Mouse (Mus musculus): ENCODE results near the gene Slc2a3. TPM values are rescaled to one million over a fixed set of nuclear protein-coding genes. Genes with fewer than 3 reads are reported as not detected.
"Not testable (repeated sequence)": the region's sequence is repeated elsewhere in the genome, so short reads cannot be mapped to it uniquely, and the experiment has no call there.

The Slc2a3 gene
- polyA plus RNA-seq, 1 experiment from 2014 or later: 72.9 TPM

DNA sequence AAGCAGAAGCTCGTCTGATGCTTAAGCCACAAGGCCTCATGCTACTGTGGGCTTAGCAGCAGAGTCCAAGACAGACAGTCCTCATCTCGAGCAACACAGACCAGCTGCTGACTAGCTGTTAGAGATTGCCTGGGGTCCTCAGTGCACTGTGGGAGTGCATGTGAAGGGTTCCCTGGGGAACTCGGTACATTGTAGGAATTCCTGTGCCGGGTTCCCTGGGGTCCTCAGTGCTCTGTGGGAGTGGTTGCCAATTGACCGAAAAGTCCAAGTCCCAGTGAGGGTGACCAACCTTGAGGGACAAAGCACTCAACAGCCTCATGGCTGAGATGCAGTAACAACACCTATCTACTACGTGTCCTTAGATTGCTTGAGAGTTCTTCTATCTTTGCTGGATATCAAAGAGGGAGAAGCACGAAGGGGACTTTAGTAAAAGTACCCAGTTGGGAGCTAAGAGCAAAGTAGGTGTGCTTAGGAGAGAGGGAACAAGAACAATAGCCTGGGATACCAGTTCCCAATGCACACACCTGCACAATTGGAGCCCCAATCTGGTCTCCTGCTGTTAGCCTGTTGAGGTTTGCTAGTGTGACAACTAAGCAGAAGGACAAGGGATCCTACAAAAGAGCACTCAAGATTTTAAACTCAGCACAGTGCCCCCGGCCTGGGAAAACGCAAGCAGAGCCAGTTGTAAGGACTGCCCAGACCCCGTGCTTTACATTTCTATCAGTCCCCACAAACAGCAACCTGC, 56.8 kb downstream of the Slc2a3 start:
- WGBS: 31% methylated on average over 10 of the region's 10 CpGs
- H3K27ac ChIP-seq (replicated peaks; ENCODE audit: low read depth, low read length): no peak overlapping the region
- no peak overlapping the region for H3K9ac ChIP-seq (ENCODE audit: low read length)
- H3K9me3 ChIP-seq (ENCODE audit: control insufficient read depth, low read length): no peaks in the 10 kb centered on the region
- H3K4me2 ChIP-seq (ENCODE audit: low read depth, severe bottlenecking): no peak overlapping the region
- no peak for DNase-seq (ENCODE audit: low spot score)
- H3K36me3 ChIP-seq (ENCODE audit: control insufficient read depth, insufficient read depth, low read length): no peaks in the 10 kb centered on the region
- H3K4me3 ChIP-seq (ENCODE audit: low read depth, low read length): no peak overlapping the region
- no peak for ATAC-seq (ENCODE audit: insufficient number of reproducible peaks, low FRiP score, low TSS enrichment, low read depth)
- no peaks in the 10 kb centered on the region for H3K4me1 ChIP-seq (ENCODE audit: control insufficient read depth, insufficient read depth, low read length)
- H3K27me3 ChIP-seq (ENCODE audit: control insufficient read depth, insufficient read depth, low read length): peaks cover 21% of the 10 kb centered on the region; the same call in 1 of the 2 replicates

DNA sequence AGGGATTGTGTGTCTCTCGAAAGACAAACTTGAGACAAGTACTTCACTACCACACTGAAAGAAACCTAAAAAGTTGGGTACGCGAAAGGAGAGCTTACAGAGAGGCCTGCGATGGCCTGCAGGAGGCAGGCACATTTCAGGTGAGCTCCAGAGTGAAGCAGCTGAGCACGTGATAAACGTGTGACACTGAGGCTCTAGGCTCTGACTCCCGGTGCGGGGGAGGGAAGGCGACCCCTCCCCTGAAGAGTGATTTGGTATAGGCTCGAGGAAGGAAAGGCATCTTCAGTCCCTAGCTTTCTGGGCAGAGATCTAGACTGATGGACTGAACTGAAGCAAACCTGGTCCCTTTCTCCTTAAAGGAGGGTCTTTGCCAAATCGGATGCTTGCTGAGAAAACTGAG, 58.1 kb downstream of the Slc2a3 start:
- Histone ChIP-seq H3K9ac (ENCODE audit: low read length) (no peak overlapping the region), H3K4me2 (ENCODE audit: low read depth, severe bottlenecking) (no peak overlapping the region), H3K27ac (replicated peaks; ENCODE audit: low read depth, low read length) (no peak overlapping the region), H3K9me3 (ENCODE audit: control insufficient read depth, low read length) (no peaks in the 10 kb centered on the region), H3K36me3 (ENCODE audit: control insufficient read depth, insufficient read depth, low read length) (no peaks in the 10 kb centered on the region), H3K27me3 (ENCODE audit: control insufficient read depth, insufficient read depth, low read length) (peaks cover 21% of the 10 kb centered on the region; the same call in 1 of the 2 replicates), H3K4me1 (ENCODE audit: control insufficient read depth, insufficient read depth, low read length) (no peaks in the 10 kb centered on the region), H3K4me3 (ENCODE audit: low read depth, low read length) (no peak overlapping the region)
- DNase-seq (ENCODE audit: low spot score) (no peak), ATAC-seq (ENCODE audit: insufficient number of reproducible peaks, low FRiP score, low TSS enrichment, low read depth) (no peak)
- 19% methylated on average over 11 of the region's 11 CpGs for WGBS

DNA sequence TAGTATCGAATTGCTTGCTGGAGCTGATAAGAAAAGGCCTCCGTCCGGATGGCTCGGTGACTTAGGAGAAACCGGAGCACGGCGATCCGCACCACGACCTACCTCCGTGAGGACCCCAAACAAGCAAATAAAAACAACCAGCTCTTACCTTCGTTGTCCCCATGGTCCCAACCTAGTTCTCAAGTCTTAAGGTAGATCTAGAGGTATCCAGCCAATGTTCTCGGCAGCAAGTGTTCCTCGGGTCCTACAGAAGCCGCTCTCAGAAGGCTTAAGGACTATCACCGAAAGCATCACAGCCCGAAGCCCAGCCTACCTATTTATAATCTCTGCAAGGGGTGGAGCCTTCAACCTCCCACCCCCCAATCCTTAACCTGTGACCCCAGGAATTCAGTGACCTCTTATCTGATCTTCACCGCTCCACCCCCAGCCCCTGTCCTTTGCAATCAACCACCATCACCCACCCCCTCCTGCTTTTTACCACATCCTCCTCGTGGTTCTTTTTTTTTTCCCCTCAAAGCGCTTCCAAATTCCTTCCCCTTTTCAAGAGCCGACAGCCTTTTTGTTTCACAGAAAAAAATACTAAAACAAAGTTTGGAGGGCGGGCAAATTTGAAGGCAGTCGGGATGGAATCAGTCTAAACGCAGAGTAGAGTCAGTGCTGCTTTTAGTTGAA, 59.1 kb downstream of the Slc2a3 start:
- H3K27me3 ChIP-seq (ENCODE audit: control insufficient read depth, insufficient read depth, low read length): peaks cover 21% of the 10 kb centered on the region; the same call in 1 of the 2 replicates
- DNase-seq (ENCODE audit: low spot score) (peak; percentile 50), ATAC-seq (ENCODE audit: insufficient number of reproducible peaks, low FRiP score, low TSS enrichment, low read depth) (peak; percentile 31; the same call in 1 of the 2 replicates)
- WGBS: under 1% methylated on average over 23 of the region's 23 CpGs
- no peak overlapping the region for H3K27ac ChIP-seq (replicated peaks; ENCODE audit: low read depth, low read length)
- H3K4me2 ChIP-seq (ENCODE audit: low read depth, severe bottlenecking): peak overlapping the region; percentile 53
- no peaks in the 10 kb centered on the region for H3K36me3 ChIP-seq (ENCODE audit: control insufficient read depth, insufficient read depth, low read length)
- H3K9ac ChIP-seq (ENCODE audit: low read length): peak overlapping the region; percentile 43
- peak overlapping the region; percentile 45 for H3K4me3 ChIP-seq (ENCODE audit: low read depth, low read length)
- H3K4me1 ChIP-seq (ENCODE audit: control insufficient read depth, insufficient read depth, low read length): no peaks in the 10 kb centered on the region
- no peaks in the 10 kb centered on the region for H3K9me3 ChIP-seq (ENCODE audit: control insufficient read depth, low read length)

DNA sequence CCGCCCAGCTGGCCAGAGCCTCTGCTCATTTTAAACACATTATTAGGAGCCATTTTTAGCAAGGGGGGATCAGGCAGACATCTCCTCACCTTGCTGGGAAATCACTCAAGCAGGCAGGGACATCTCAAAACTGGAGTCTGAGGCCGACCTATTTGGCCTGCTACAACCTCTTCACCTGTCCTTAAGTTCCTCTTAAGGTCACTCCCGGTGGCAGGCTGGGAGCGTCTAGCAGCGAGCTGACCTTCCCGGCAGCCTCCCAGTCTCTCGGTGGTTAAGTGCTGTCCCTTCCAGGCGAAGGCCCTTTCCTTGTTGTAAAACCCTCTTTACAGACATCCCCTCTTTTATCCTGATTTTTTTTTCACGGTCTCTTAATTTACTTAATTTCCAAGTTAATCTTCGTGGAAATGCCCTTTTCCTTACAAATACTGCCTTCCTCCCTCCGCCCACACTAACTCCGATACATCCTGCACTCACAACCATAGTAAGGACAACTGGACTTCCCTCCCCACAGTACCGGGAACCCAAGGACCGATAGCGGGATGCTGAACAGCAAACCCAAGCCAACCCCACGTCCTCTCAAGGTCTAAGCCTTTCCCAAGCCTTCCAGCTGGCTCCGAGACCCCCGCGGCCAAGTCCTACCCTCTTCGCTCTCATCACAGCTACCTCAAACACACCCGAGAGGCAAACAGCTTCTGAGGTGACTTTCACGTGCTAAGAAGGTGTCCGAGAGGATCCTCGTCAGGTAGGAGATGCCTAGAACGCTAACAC, 59.8 kb downstream of the Slc2a3 start:
- no peaks in the 10 kb centered on the region for H3K36me3 ChIP-seq (ENCODE audit: control insufficient read depth, insufficient read depth, low read length)
- H3K27ac ChIP-seq (replicated peaks; ENCODE audit: low read depth, low read length): no peak overlapping the region
- no peak for ATAC-seq (ENCODE audit: insufficient number of reproducible peaks, low FRiP score, low TSS enrichment, low read depth)
- H3K4me3 ChIP-seq (ENCODE audit: low read depth, low read length): peak overlapping the region; percentile 45
- 2% methylated on average over 25 of the region's 25 CpGs for WGBS
- H3K9ac ChIP-seq (ENCODE audit: low read length): peak overlapping the region; percentile 43
- peak; percentile 55 for DNase-seq (ENCODE audit: low spot score)
- H3K27me3 ChIP-seq (ENCODE audit: control insufficient read depth, insufficient read depth, low read length): peaks cover 21% of the 10 kb centered on the region; the same call in 1 of the 2 replicates
- H3K4me1 ChIP-seq (ENCODE audit: control insufficient read depth, insufficient read depth, low read length): no peaks in the 10 kb centered on the region
- peak overlapping the region; percentile 53 for H3K4me2 ChIP-seq (ENCODE audit: low read depth, severe bottlenecking)
- no peaks in the 10 kb centered on the region for H3K9me3 ChIP-seq (ENCODE audit: control insufficient read depth, low read length)

DNA sequence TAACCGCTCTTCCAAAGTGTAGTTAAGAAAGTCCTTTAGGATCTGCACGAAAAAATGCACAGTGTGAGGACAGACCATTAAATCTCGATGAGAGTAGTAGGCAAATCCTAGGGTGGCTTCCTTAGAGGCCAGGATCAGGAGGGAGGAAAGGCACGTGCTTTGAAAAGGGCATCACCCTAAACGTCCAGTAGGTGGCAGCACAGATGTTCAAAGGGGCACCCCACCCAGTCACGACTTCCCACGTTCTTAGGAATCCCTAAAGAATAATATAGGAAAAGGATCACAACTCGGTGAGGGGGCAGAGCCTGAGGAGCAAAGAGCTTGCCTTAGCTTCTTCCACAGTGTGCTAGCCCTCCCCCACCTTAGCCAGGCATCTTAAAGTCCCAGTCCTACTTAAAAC, 61.5 kb downstream of the Slc2a3 start:
- no peak overlapping the region for H3K4me2 ChIP-seq (ENCODE audit: low read depth, severe bottlenecking)
- 15% methylated on average over 8 of the region's 8 CpGs for WGBS
- no peak overlapping the region; the same call in 1 of the 2 replicates for H3K4me3 ChIP-seq (ENCODE audit: low read depth, low read length)
- peaks cover 21% of the 10 kb centered on the region; the same call in 1 of the 2 replicates for H3K27me3 ChIP-seq (ENCODE audit: control insufficient read depth, insufficient read depth, low read length)
- H3K4me1 ChIP-seq (ENCODE audit: control insufficient read depth, insufficient read depth, low read length): no peaks in the 10 kb centered on the region
- H3K27ac ChIP-seq (replicated peaks; ENCODE audit: low read depth, low read length): no peak overlapping the region
- DNase-seq (ENCODE audit: low spot score) (peak; percentile 80), ATAC-seq (ENCODE audit: insufficient number of reproducible peaks, low FRiP score, low TSS enrichment, low read depth) (peak; percentile 60; the same call in 1 of the 2 replicates)
- H3K9ac ChIP-seq (ENCODE audit: low read length): no peak overlapping the region
- no peaks in the 10 kb centered on the region for H3K36me3 ChIP-seq (ENCODE audit: control insufficient read depth, insufficient read depth, low read length)
- no peaks in the 10 kb centered on the region for H3K9me3 ChIP-seq (ENCODE audit: control insufficient read depth, low read length)

DNA sequence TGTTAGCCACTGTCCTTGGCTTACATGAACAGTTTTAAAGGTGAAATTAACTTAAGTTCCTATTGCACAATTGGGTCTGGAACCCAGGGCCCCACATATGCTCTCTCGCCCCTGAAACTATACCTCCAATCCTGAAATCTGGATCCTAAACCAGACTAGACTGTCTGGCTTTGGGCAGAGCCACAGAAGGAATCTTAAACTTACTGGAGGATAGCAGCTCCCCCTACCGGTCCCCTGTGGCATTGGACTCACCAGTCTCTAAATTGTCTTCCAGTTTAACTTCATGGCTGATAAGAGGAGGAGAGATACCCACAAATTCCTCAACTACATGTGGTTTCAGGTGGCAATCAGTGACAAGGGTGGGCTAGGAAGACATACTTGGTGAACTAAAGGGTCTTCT, 81.5 kb downstream of the Slc2a3 start:
- Histone ChIP-seq H3K9ac (ENCODE audit: low read length) (no peak overlapping the region), H3K36me3 (ENCODE audit: control insufficient read depth, insufficient read depth, low read length) (no peaks in the 10 kb centered on the region), H3K4me1 (ENCODE audit: control insufficient read depth, insufficient read depth, low read length) (no peaks in the 10 kb centered on the region), H3K27ac (replicated peaks; ENCODE audit: low read depth, low read length) (no peak overlapping the region), H3K27me3 (ENCODE audit: control insufficient read depth, insufficient read depth, low read length) (no peaks in the 10 kb centered on the region), H3K4me2 (ENCODE audit: low read depth, severe bottlenecking) (no peak overlapping the region), H3K4me3 (ENCODE audit: low read depth, low read length) (no peak overlapping the region), H3K9me3 (ENCODE audit: control insufficient read depth, low read length) (no peaks in the 10 kb centered on the region)
- 31% methylated on average over 2 of the region's 2 CpGs for WGBS
- peak; percentile 70 for DNase-seq (ENCODE audit: low spot score)
- ATAC-seq (ENCODE audit: insufficient number of reproducible peaks, low FRiP score, low TSS enrichment, low read depth): no peak

DNA sequence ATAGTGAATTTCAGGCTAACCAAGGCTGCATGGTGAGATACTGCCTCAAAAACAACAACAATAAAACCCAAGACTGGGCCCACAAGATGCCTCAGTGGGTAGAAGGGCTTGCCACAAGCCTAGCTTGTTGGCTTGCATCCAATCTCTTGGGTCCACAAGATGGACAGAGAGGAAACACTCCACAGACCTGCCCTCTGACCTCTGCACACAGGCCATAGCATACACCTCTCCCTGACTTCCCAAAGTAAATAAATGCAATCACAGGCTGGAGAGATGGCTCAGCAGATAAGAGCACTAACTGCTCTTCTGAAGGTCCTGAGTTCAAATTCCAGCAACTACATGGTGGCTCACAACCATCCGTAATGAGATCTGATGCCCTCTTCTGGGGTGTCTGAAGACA, 83.2 kb downstream of the Slc2a3 start:
- H3K4me2 ChIP-seq (ENCODE audit: low read depth, severe bottlenecking); H3K27me3 ChIP-seq (ENCODE audit: control insufficient read depth, insufficient read depth, low read length); ATAC-seq (ENCODE audit: insufficient number of reproducible peaks, low FRiP score, low TSS enrichment, low read depth); H3K4me3 ChIP-seq (ENCODE audit: low read depth, low read length); H3K27ac ChIP-seq (replicated peaks; ENCODE audit: low read depth, low read length); DNase-seq (ENCODE audit: low spot score); H3K9ac ChIP-seq (ENCODE audit: low read length); H3K36me3 ChIP-seq (ENCODE audit: control insufficient read depth, insufficient read depth, low read length); H3K9me3 ChIP-seq (ENCODE audit: control insufficient read depth, low read length); H3K4me1 ChIP-seq (ENCODE audit: control insufficient read depth, insufficient read depth, low read length): not testable (repeated sequence)
- 91% methylated on average over 1 of the region's 1 CpGs for WGBS

DNA sequence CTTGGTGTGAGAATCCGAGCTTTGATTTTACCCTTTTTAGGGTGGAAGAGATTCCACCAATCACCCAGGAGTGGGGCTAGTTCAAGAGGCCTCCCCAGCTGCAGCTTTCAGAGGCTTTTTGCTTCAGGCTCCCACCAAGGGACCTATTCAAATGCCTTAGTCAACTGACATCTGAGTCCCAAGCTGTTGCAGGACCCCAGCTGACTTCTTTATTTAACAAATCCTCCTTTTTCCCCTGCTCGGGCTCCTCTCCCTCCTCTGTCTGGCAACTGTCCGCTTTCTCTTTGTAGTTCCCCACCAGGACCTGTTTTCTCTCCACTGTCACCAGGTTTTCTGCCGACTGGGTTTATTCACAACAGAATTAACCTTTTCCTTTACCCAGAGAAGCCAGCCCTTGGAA, 85.6 kb downstream of the Slc2a3 start:
- DNase-seq (ENCODE audit: low spot score): no peak
- Histone ChIP-seq H3K4me3 (ENCODE audit: low read depth, low read length) (no peak overlapping the region), H3K27ac (replicated peaks; ENCODE audit: low read depth, low read length) (no peak overlapping the region), H3K9ac (ENCODE audit: low read length) (no peak overlapping the region), H3K4me1 (ENCODE audit: control insufficient read depth, insufficient read depth, low read length) (no peaks in the 10 kb centered on the region), H3K27me3 (ENCODE audit: control insufficient read depth, insufficient read depth, low read length) (no peaks in the 10 kb centered on the region), H3K36me3 (ENCODE audit: control insufficient read depth, insufficient read depth, low read length) (no peaks in the 10 kb centered on the region), H3K9me3 (ENCODE audit: control insufficient read depth, low read length) (no peaks in the 10 kb centered on the region), H3K4me2 (ENCODE audit: low read depth, severe bottlenecking) (no peak overlapping the region)
- no peak for ATAC-seq (ENCODE audit: insufficient number of reproducible peaks, low FRiP score, low TSS enrichment, low read depth)
- WGBS: 4% methylated on average over 4 of the region's 4 CpGs
